Mouse (Mus musculus) intestine, postnatal 0 days (tissue): ENCODE results near the gene Nfatc2. TPM values are rescaled to one million over a fixed set of nuclear protein-coding genes. Genes with fewer than 3 reads are reported as not detected.

Source experiments
- ATAC-seq: fragments of 200-750 bp; cut with Nextera tagmentation; 2 replicates; pipeline ENCODE4 v1.8.0; 2017; ENCODE audit warnings: mild to moderate bottlenecking, moderate TSS enrichment, moderate library complexity
- H3K27ac ChIP-seq: fragments of 300-500 bp; sonication (generic); 2 replicates; pipeline ENCODE4 v1.5.1; 2014; ENCODE audit warnings: mild to moderate bottlenecking, low read depth, low read length, moderate library complexity
- H3K27me3 ChIP-seq: fragments of 300-500 bp; sonication (generic); replicated peaks from 2 replicates; pipeline ENCODE4 v1.6.1; 2014; ENCODE audit warnings: low read length, mixed read lengths; ENCODE audit not compliant: control insufficient read depth, insufficient read depth
- H3K36me3 ChIP-seq: fragments of 300-500 bp; sonication (generic); 2 replicates; pipeline ENCODE4 v1.6.1; 2014; ENCODE audit warnings: mild to moderate bottlenecking, moderate library complexity; ENCODE audit not compliant: control insufficient read depth, insufficient read depth
- H3K4me1 ChIP-seq: fragments of 300-500 bp; sonication (generic); replicated peaks from 2 replicates; pipeline ENCODE4 v1.6.1; 2014; ENCODE audit warnings: antibody characterized with exemption, low read length, mixed read lengths; ENCODE audit not compliant: control insufficient read depth, insufficient read depth
- H3K4me2 ChIP-seq: fragments of 300-500 bp; sonication (generic); replicated peaks from 2 replicates; pipeline ENCODE4 v1.6.1; 2014; ENCODE audit warnings: low read depth, mild to moderate bottlenecking, moderate library complexity
- H3K4me3 ChIP-seq: fragments of 300-500 bp; sonication (generic); 2 replicates; pipeline ENCODE4 v1.5.1; 2014; ENCODE audit warnings: low read depth, low read length
- H3K9ac ChIP-seq: fragments of 300-500 bp; sonication (generic); 2 replicates; pipeline ENCODE4 v1.6.1; 2014; ENCODE audit warnings: mild to moderate bottlenecking, low read depth, low read length
- H3K9me3 ChIP-seq: fragments of 300-500 bp; sonication (generic); 2 replicates; pipeline ENCODE4 v1.6.1; 2016; ENCODE audit warnings: mixed run types; ENCODE audit not compliant: control insufficient read depth
- CTCF ChIP-seq: sonication (generic); IDR thresholded peaks from 2 replicates; pipeline ENCODE4 v1.5.1; 2016; ENCODE audit warnings: low read depth, mild to moderate bottlenecking, control low read depth, antibody characterized with exemption, moderate library complexity
- WGBS: fragments of 180-500 bp; shearing (Covaris S2); extraction: QIAGEN DNeasy Blood & Tissue Kit; methylation state at CpG from one replicate; pipeline ENCODE4 v1.1.7; 2014; 5-methylcytosine and 5-hydroxymethylcytosine counted together
- polyA plus RNA-seq: library from polyadenylated mRNA; unstranded; fragments of >200 nt; fragmentation: Nextera tagmentation; extraction: Ambion mirVana; gene quantifications from 2 replicates; pipeline ENCODE4 v1.2.1, GENCODE M21; 2015

Nfatc2 gene
- polyA plus RNA-seq, 1 experiment from 2014 or later: 1.5 TPM

- no peak for ATAC-seq
- 78% methylated on average over 9 of the region's 9 CpGs for WGBS
- no peak for TF ChIP-seq CTCF
Observed at GRCm38 (mm10) chr2:168458583-168458982, 142.9 kb downstream of the Nfatc2 start.

GRCm38 (mm10) chr2:168451714-168452708 lies 149.4 kb downstream of the Nfatc2 start:
- no peaks in the 10 kb centered on the region for H3K27me3 ChIP-seq
- no peaks in the 10 kb centered on the region for H3K36me3 ChIP-seq
- no peak overlapping the region for H3K4me2 ChIP-seq
- WGBS: 60% methylated on average over 30 of the region's 30 CpGs
- no peak overlapping the region for H3K4me3 ChIP-seq
- no peak for ATAC-seq
- H3K9me3 ChIP-seq: no peaks in the 10 kb centered on the region
- no peaks in the 10 kb centered on the region for H3K4me1 ChIP-seq
- no peak overlapping the region for H3K27ac ChIP-seq
- no peak overlapping the region for H3K9ac ChIP-seq
- TF ChIP-seq CTCF: no peak

More at GRCm38 (mm10) chr2:168458583-168458982, 142.9 kb downstream of the Nfatc2 start:
- no peak overlapping the region for H3K27ac ChIP-seq
- no peaks in the 10 kb centered on the region for H3K36me3 ChIP-seq
- H3K4me1 ChIP-seq: peaks cover 3% of the 10 kb centered on the region; the same call in 1 of the 2 replicates
- no peak overlapping the region for H3K4me3 ChIP-seq
- no peak overlapping the region for H3K4me2 ChIP-seq
- H3K9ac ChIP-seq: no peak overlapping the region
- H3K9me3 ChIP-seq: no peaks in the 10 kb centered on the region
- H3K27me3 ChIP-seq: no peaks in the 10 kb centered on the region

- peak; percentile 87 for TF ChIP-seq CTCF
- H3K4me2 ChIP-seq: no peak overlapping the region
- no peaks in the 10 kb centered on the region for H3K27me3 ChIP-seq
- no peaks in the 10 kb centered on the region for H3K36me3 ChIP-seq
- no peak overlapping the region for H3K27ac ChIP-seq
- H3K4me1 ChIP-seq: no peaks in the 10 kb centered on the region
- H3K9ac ChIP-seq: no peak overlapping the region
- H3K9me3 ChIP-seq: no peaks in the 10 kb centered on the region
- no peak for ATAC-seq
- WGBS: 4% methylated on average over 3 of the region's 3 CpGs
- no peak overlapping the region for H3K4me3 ChIP-seq
Observed at GRCm38 (mm10) chr2:168450977-168451376, 150.5 kb downstream of the Nfatc2 start.

- TF ChIP-seq CTCF: no peak
- Histone ChIP-seq H3K4me1 (no peaks in the 10 kb centered on the region), H3K9ac (no peak overlapping the region), H3K27me3 (peaks cover 7% of the 10 kb centered on the region; the same call in 1 of the 2 replicates), H3K27ac (no peak overlapping the region), H3K9me3 (no peaks in the 10 kb centered on the region), H3K4me2 (no peak overlapping the region), H3K36me3 (no peaks in the 10 kb centered on the region), H3K4me3 (no peak overlapping the region)
- WGBS: 31% methylated on average over 5 of the region's 5 CpGs
- no peak for ATAC-seq
Observed at GRCm38 (mm10) chr2:168448054-168448453, 153.4 kb downstream of the Nfatc2 start.

- Histone ChIP-seq H3K4me2 (no peak overlapping the region), H3K27ac (no peak overlapping the region), H3K9me3 (no peaks in the 10 kb centered on the region), H3K27me3 (peaks cover 7% of the 10 kb centered on the region; the same call in 1 of the 2 replicates), H3K4me3 (no peak overlapping the region), H3K9ac (no peak overlapping the region), H3K36me3 (no peaks in the 10 kb centered on the region), H3K4me1 (no peaks in the 10 kb centered on the region)
- no peak for TF ChIP-seq CTCF
- WGBS: 21% methylated on average over 4 of the region's 4 CpGs
- no peak for ATAC-seq
Observed at GRCm38 (mm10) chr2:168447601-168448000, 153.9 kb downstream of the Nfatc2 start.

- H3K4me1 ChIP-seq: no peaks in the 10 kb centered on the region
- no peaks in the 10 kb centered on the region for H3K36me3 ChIP-seq
- H3K4me2 ChIP-seq: no peak overlapping the region
- TF ChIP-seq CTCF: peak; percentile 98
- no peak overlapping the region for H3K27ac ChIP-seq
- WGBS: 32% methylated on average over 10 of the region's 10 CpGs
- ATAC-seq: peak; percentile 44; the same call in 1 of the 2 replicates
- peaks cover 7% of the 10 kb centered on the region; the same call in 1 of the 2 replicates for H3K27me3 ChIP-seq
- H3K9me3 ChIP-seq: no peaks in the 10 kb centered on the region
- H3K4me3 ChIP-seq: no peak overlapping the region
- no peak overlapping the region for H3K9ac ChIP-seq
Observed at GRCm38 (mm10) chr2:168445211-168445810, 156.1 kb downstream of the Nfatc2 start.
